Mouse (Mus musculus): ENCODE results near the gene Pak1.
A peak's percentile ranks its signal among the peaks of the same experiment; 100 is the strongest.
"Not testable (repeated sequence)": the region's sequence is repeated elsewhere in the genome, so short reads cannot be mapped to it uniquely, and the experiment has no call there.

Gene Pak1

GRCm38 (mm10) chr7:97846539-97846938, 58.2 kb downstream of the Pak1 start:
- peak; percentile 41 for DNase-seq (ENCODE audit: low read depth, low spot score)

GRCm38 (mm10) chr7:97849557-97849956, 61.2 kb downstream of the Pak1 start:
- DNase-seq (ENCODE audit: low read depth, low spot score), result not testable (repeated sequence)

- DNase-seq (ENCODE audit: low read depth, low spot score), result no peak
These were observed 62.0 kb downstream of the Pak1 start for GRCm38 (mm10) chr7:97850331-97850730.

GRCm38 (mm10) chr7:97863512-97863911, 75.2 kb downstream of the Pak1 start:
- DNase-seq (ENCODE audit: low read depth, low spot score), result no peak

GRCm38 (mm10) chr7:97864531-97864930, 76.2 kb downstream of the Pak1 start:
- DNase-seq (ENCODE audit: low read depth, low spot score), result peak; percentile 21

GRCm38 (mm10) chr7:97867866-97868265, 79.5 kb downstream of the Pak1 start:
- DNase-seq (ENCODE audit: low read depth, low spot score), result no peak

- DNase-seq (ENCODE audit: low read depth, low spot score), result no peak
These were observed 80.4 kb downstream of the Pak1 start for GRCm38 (mm10) chr7:97868766-97869165.

GRCm38 (mm10) chr7:97872396-97872795, 84.1 kb downstream of the Pak1 start:
- no peak for DNase-seq (ENCODE audit: low read depth, low spot score)

GRCm38 (mm10) chr7:97873317-97873716, 85.0 kb downstream of the Pak1 start:
- DNase-seq (ENCODE audit: low read depth, low spot score), result no peak

- no peak for DNase-seq (ENCODE audit: low read depth, low spot score)
These were observed 89.7 kb downstream of the Pak1 start for GRCm38 (mm10) chr7:97877846-97878538.

GRCm38 (mm10) chr7:97911646-97912045, 123.3 kb downstream of the Pak1 start:
- no peak for DNase-seq (ENCODE audit: low read depth, low spot score)

- no peak for DNase-seq (ENCODE audit: low read depth, low spot score)
These were observed 126.6 kb downstream of the Pak1 start for GRCm38 (mm10) chr7:97914833-97915516.

GRCm38 (mm10) chr7:97919742-97920141, 131.4 kb downstream of the Pak1 start, which contains the start of gene Gdpd4:
Gdpd4 (plus strand) TSS chr7:97919955.
- DNase-seq (ENCODE audit: low read depth, low spot score), result no peak

GRCm38 (mm10) chr7:97925819-97926218, 137.5 kb downstream of the Pak1 start:
- peak; percentile 19 for DNase-seq (ENCODE audit: low read depth, low spot score)

- no peak for DNase-seq (ENCODE audit: low read depth, low spot score)
These were observed 138.6 kb downstream of the Pak1 start for GRCm38 (mm10) chr7:97926978-97927377.

- no peak for DNase-seq (ENCODE audit: low read depth, low spot score)
These were observed 156.1 kb downstream of the Pak1 start for GRCm38 (mm10) chr7:97944485-97944884.
